Mouse (Mus musculus) midbrain, embryonic 10.5 days (tissue): Measurements from ENCODE around the gene Ercc6l. TPM values are rescaled to one million over a fixed set of nuclear protein-coding genes. Genes with fewer than 3 reads are reported as not detected.

ENCODE experiments used
- polyA plus RNA-seq: library from polyadenylated mRNA; unstranded; fragments of >200 nt; fragmentation: Nextera tagmentation; extraction: Ambion mirVana; gene quantifications from 2 replicates; pipeline ENCODE4 v1.2.1, GENCODE M21; 2016

The Ercc6l gene
- polyA plus RNA-seq, 1 experiment from 2014 or later = 22.9 TPM

Other genes starting within 250 kb of the Ercc6l start
- 4.0 and 4.8 TPM in 2 replicates for gene Rtl5, start 85.8 kb downstream of the Ercc6l start, polyA plus RNA-seq
- 67.8 and 70.2 TPM in 2 replicates for gene Pin4, start 37.6 kb downstream of the Ercc6l start, polyA plus RNA-seq
- 581 and 680 TPM in 2 replicates for gene Rps4x, start 32.3 kb upstream of the Ercc6l start, polyA plus RNA-seq
- 9.4 and 12.5 TPM in 2 replicates for gene Cited1, start 95.1 kb upstream of the Ercc6l start, polyA plus RNA-seq